Mouse (Mus musculus) G1E (cell line): ENCODE data around the gene Uimc1.

Experiments used
- CTCF ChIP-seq: IDR thresholded peaks from 2 replicates; pipeline ENCODE4 v1.5.1; 2012; ENCODE audit warnings: low read depth, low read length, inconsistent platforms, mixed read lengths
- GATA1 ChIP-seq: IDR thresholded peaks from 2 replicates; pipeline ENCODE4 v1.6.1; 2012; ENCODE audit warnings: borderline replicate concordance, low read length, inconsistent platforms, mixed read lengths
- GATA2 ChIP-seq: IDR thresholded peaks from 2 replicates; pipeline ENCODE4 v1.6.1; 2012; ENCODE audit warnings: low read depth, low read length, inconsistent platforms, borderline replicate concordance
- TAL1 ChIP-seq: conservative IDR thresholded peaks from 2 replicates; pipeline ENCODE4 v1.6.1; 2012; ENCODE audit warnings: low read depth, low read length, inconsistent platforms, mixed read lengths

DNA sequence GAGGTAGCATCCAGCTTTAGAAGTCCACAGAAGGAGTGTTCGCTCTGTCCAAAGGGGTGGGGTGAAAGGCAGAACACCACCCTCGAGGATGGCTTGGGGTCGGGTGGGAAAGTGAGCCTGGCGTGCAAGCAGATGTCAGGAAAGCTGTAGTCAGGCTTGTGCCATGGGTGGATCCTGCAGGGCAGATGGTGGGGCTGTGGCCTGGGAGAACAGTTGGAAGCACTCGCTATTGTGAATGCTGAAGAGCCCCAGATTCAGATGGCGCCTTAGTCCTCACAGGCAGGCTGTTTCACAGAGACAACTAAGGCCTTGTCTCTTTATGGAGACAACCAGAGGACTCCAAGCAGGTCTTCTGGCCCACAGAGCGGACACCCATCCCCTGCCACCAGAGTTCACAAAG is 107.9 kb downstream of the Uimc1 start:
- TF ChIP-seq CTCF (no peak), TAL1 (no peak), GATA1 (no peak), GATA2 (no peak)
